Comparison of ENCODE assay signal across 13 mouse cellular contexts in genomic region chr11:57766617-57767016, GRCm38 (mm10). TPM values are rescaled to one million over a fixed set of nuclear protein-coding genes. Genes with fewer than 3 reads are reported as not detected.
DNase-seq lines count a peak whose midpoint lies in the region; ATAC-seq lines count a peak whose summit lies in the region.
"Had no signal": no experiment of that assay in that cellular context is flagged by ENCODE, and none has a peak within 500 bp of the region (broad histone marks: within the 10 kb centered on the region; RNA-seq: fewer than 3 reads in every experiment).

No protein-coding gene starts in this region.

- no peaks in the 10 kb centered on the region; the same call in 1 of the 2 replicates for H3K9me3 ChIP-seq in kidney, embryonic 14.5 days (ENCODE audit: control insufficient read depth, low read length)
- H3K9me3 ChIP-seq in midbrain, embryonic 11.5 days (ENCODE audit: control insufficient read depth, low read length) = no peaks in the 10 kb centered on the region
- H3K9me3 ChIP-seq in midbrain, embryonic 15.5 days = no peaks in the 10 kb centered on the region
- no peaks in the 10 kb centered on the region for H3K9me3 ChIP-seq in embryonic facial prominence, embryonic 10.5 days
- H3K9me3 ChIP-seq: megakaryocyte, embryonic 14.5 days had no signal

- 0 out of 2 replicates have a peak, but pooled peaks have one; percentile 51 for ATAC-seq in kidney, embryonic 14.5 days (ENCODE audit: low FRiP score, low TSS enrichment)
- ATAC-seq in midbrain, embryonic 11.5 days (ENCODE audit: low FRiP score) = 0 out of 2 replicates have a peak, but pooled peaks have one; percentile 35
- ATAC-seq in midbrain, embryonic 15.5 days (replicated peaks) = no peak
- ATAC-seq: hindbrain, embryonic 16.5 days had no signal

- intact Hi-C loops in left cerebral cortex, postnatal 4 days (cut with DNase I) = no loop called here

- H3K4me3 ChIP-seq in kidney, embryonic 14.5 days (ENCODE audit: low read length) = no peak overlapping the region
- no peak overlapping the region for H3K4me3 ChIP-seq in midbrain, embryonic 11.5 days (ENCODE audit: low read depth, low read length)
- H3K4me3 ChIP-seq in midbrain, embryonic 15.5 days = no peak overlapping the region
- H3K4me3 ChIP-seq in embryonic facial prominence, embryonic 10.5 days = no peak overlapping the region
- H3K4me3 ChIP-seq: megakaryocyte, embryonic 14.5 days had no signal

- no peak overlapping the region for H3K4me2 ChIP-seq in kidney, embryonic 14.5 days (replicated peaks; ENCODE audit: low read depth, low read length)
- no peak overlapping the region for H3K4me2 ChIP-seq in midbrain, embryonic 11.5 days
- no peak overlapping the region for H3K4me2 ChIP-seq in midbrain, embryonic 15.5 days

- H3K9ac ChIP-seq in kidney, embryonic 14.5 days (ENCODE audit: low read depth, low read length) = no peak overlapping the region
- no peak overlapping the region for H3K9ac ChIP-seq in midbrain, embryonic 11.5 days (ENCODE audit: low read length)
- no peak overlapping the region for H3K9ac ChIP-seq in midbrain, embryonic 15.5 days

- no peaks in the 10 kb centered on the region for H3K27me3 ChIP-seq in kidney, embryonic 14.5 days (ENCODE audit: control insufficient read depth, insufficient read depth, low read length)
- no peaks in the 10 kb centered on the region for H3K27me3 ChIP-seq in midbrain, embryonic 11.5 days (ENCODE audit: control insufficient read depth, insufficient read depth, low read length)
- H3K27me3 ChIP-seq in midbrain, embryonic 15.5 days (replicated peaks) = no peaks in the 10 kb centered on the region; the same call in 1 of the 2 replicates
- H3K27me3 ChIP-seq in embryonic facial prominence, embryonic 10.5 days (replicated peaks; ENCODE audit: low read depth, poor library complexity, severe bottlenecking) = peaks cover 27% of the 10 kb centered on the region

- no peak overlapping the region for H3K27ac ChIP-seq in kidney, embryonic 14.5 days (ENCODE audit: low read depth, low read length)
- no peak overlapping the region for H3K27ac ChIP-seq in midbrain, embryonic 11.5 days (ENCODE audit: low read depth, low read length)
- no peak overlapping the region for H3K27ac ChIP-seq in midbrain, embryonic 15.5 days
- peak overlapping the region; percentile 24; the same call in 1 of the 2 replicates for H3K27ac ChIP-seq in embryonic facial prominence, embryonic 10.5 days (replicated peaks)

- H3K4me1 ChIP-seq in kidney, embryonic 14.5 days (ENCODE audit: control insufficient read depth, insufficient read depth, low read length) = 0 out of 2 replicates have a peak, but pooled peaks cover 8% of the 10 kb centered on the region
- H3K4me1 ChIP-seq in midbrain, embryonic 11.5 days (ENCODE audit: control insufficient read depth, insufficient read depth, low read length) = peaks cover 10% of the 10 kb centered on the region
- H3K4me1 ChIP-seq in midbrain, embryonic 15.5 days = 0 out of 2 replicates have a peak, but pooled peaks cover 6% of the 10 kb centered on the region
- H3K4me1 ChIP-seq in embryonic facial prominence, embryonic 10.5 days = peaks cover 33% of the 10 kb centered on the region
- H3K4me1 ChIP-seq: megakaryocyte, embryonic 14.5 days had no signal

- DNase-seq in kidney, postnatal 14 days = no peak
- DNase-seq in midbrain, embryonic 11.5 days (ENCODE audit: low spot score, missing footprints) = no peak
- DNase-seq in embryonic facial prominence, embryonic 10.5 days (ENCODE audit: low spot score) = no peak
- peak; percentile 58 for DNase-seq in mesoderm, embryonic 11.5 days (ENCODE audit: low read depth, low spot score)
- no peak for DNase-seq in left cerebral cortex, postnatal 4 days
- DNase-seq in lung, postnatal 25 days (ENCODE audit: low spot score) = no peak
- DNase-seq: cerebellum, postnatal 10 days; heart, adult 18-20 months; thymus, adult 18-20 months had no signal

- no peaks in the 10 kb centered on the region for H3K36me3 ChIP-seq in kidney, embryonic 14.5 days (ENCODE audit: control insufficient read depth, insufficient read depth, low read length)
- no peaks in the 10 kb centered on the region for H3K36me3 ChIP-seq in midbrain, embryonic 11.5 days (ENCODE audit: control insufficient read depth, insufficient read depth, low read length)
- H3K36me3 ChIP-seq in midbrain, embryonic 15.5 days (replicated peaks) = no peaks in the 10 kb centered on the region
- peaks cover 28% of the 10 kb centered on the region for H3K36me3 ChIP-seq in embryonic facial prominence, embryonic 10.5 days (replicated peaks)

- 28% methylated on average over 12 of the region's 12 CpGs for WGBS in kidney, embryonic 14.5 days
- 29% methylated on average over 12 of the region's 12 CpGs for WGBS in midbrain, embryonic 11.5 days
- WGBS in midbrain, embryonic 15.5 days = 24% methylated on average over 12 of the region's 12 CpGs
- WGBS in embryonic facial prominence, embryonic 10.5 days = 40% methylated on average over 12 of the region's 12 CpGs

RNA-seq across cellular contexts. Expression of gene Sap30l, which starts 34.8 kb away (rescaled TPM):
- polyA plus RNA-seq in kidney, embryonic 14.5 days (2014; fragmentation: Nextera tagmentation; extraction: Ambion mirVana) = 15.0 and 19.0 TPM in 2 replicates
- polyA plus RNA-seq in midbrain, embryonic 11.5 days (2014; fragmentation: Nextera tagmentation; extraction: Ambion mirVana) = 14.5 and 14.7 TPM in 2 replicates
- 9.3 and 11.6 TPM in 2 replicates for polyA plus RNA-seq in midbrain, embryonic 15.5 days (2015; fragmentation: Nextera tagmentation; extraction: Ambion mirVana)
- 12.3 and 13.2 TPM in 2 replicates for polyA plus RNA-seq in embryonic facial prominence, embryonic 10.5 days (2016; fragmentation: Nextera tagmentation; extraction: Ambion mirVana)
- total RNA-seq in left cerebral cortex, postnatal 4 days (2021) = 10 to 100 TPM; 32.0 to 35.3 TPM
